Mouse (Mus musculus): ENCODE measurements around the gene Camk1. TPM values are rescaled to one million over a fixed set of nuclear protein-coding genes. Genes with fewer than 3 reads are reported as not detected.

Camk1 gene
- total and polyA plus RNA-seq, 3 experiments, result 7.9 to 13.3 TPM; not detected in 1

GRCm38 (mm10) chr6:113386025-113386424 is 42.2 kb upstream of the Camk1 start:
- H3K9me3 ChIP-seq (replicated peaks; ENCODE audit: insufficient read depth, low read length), result no peaks in the 10 kb centered on the region
- H3K36me3 ChIP-seq (ENCODE audit: control insufficient read depth in 1 of 2, insufficient read depth in 2 of 2, low read length in 2 of 2), result peaks cover 2 to 52% of the 10 kb centered on the region in 2 experiments; a peak in 2 of 4 replicates
- no peaks in the 10 kb centered on the region for H3K27me3 ChIP-seq (ENCODE audit: control insufficient read depth in 1 of 2, insufficient read depth in 2 of 2, low read length in 2 of 2)
- no peaks in the 10 kb centered on the region for H3K4me1 ChIP-seq (ENCODE audit: control insufficient read depth in 1 of 2, insufficient read depth in 2 of 2, low read length in 2 of 2)
- no peak overlapping the region for H3K27ac ChIP-seq (ENCODE audit: control insufficient read depth, low read depth, low read length)
- TF ChIP-seq MAZ (IDR thresholded peaks at IDR 0.05; ENCODE audit: low read depth, low read length), result no peak
- no peak for TF ChIP-seq NELFE (IDR thresholded peaks at IDR 0.05; ENCODE audit: low read depth, low read length)
- TF ChIP-seq TBP (IDR thresholded peaks at IDR 0.05; ENCODE audit: low read depth, low read length), result no peak
- TF ChIP-seq ETS1 (IDR thresholded peaks at IDR 0.05; ENCODE audit: low read depth, low read length), result no peak
- no peak for TF ChIP-seq POLR2AphosphoS2 (IDR thresholded peaks at IDR 0.05; ENCODE audit: low read length)
- TF ChIP-seq ELF1 (IDR thresholded peaks at IDR 0.05; ENCODE audit: low read depth, low read length), result no peak
- no peak for TF ChIP-seq E2F4 (IDR thresholded peaks at IDR 0.05; ENCODE audit: borderline replicate concordance, low read depth, low read length)
- TF ChIP-seq MYC (IDR thresholded peaks at IDR 0.05; ENCODE audit: low read depth, low read length), result no peak
- no peak for TF ChIP-seq NRF1 (IDR thresholded peaks at IDR 0.05; ENCODE audit: insufficient read depth, low read depth, low read length, poor library complexity, severe bottlenecking)
- TF ChIP-seq RCOR1 (IDR thresholded peaks at IDR 0.05; ENCODE audit: low read depth, low read length), result no peak
- TF ChIP-seq POLR2AphosphoS5 (IDR thresholded peaks at IDR 0.05; ENCODE audit: borderline replicate concordance, low read depth, low read length), result no peak
- no peak for TF ChIP-seq CTCF (IDR thresholded peaks at IDR 0.05 in 2 of 3, conservative IDR thresholded peaks at IDR 0.05 in 1 of 3; ENCODE audit: control insufficient read depth in 1 of 3, insufficient read depth in 1 of 3, low read depth in 2 of 3, low read length in 3 of 3, poor library complexity in 1 of 3, severe bottlenecking in 1 of 3)
- no peak for TF ChIP-seq MXI1 (IDR thresholded peaks at IDR 0.05; ENCODE audit: low read depth, low read length)
- no peak for TF ChIP-seq ZKSCAN1 (IDR thresholded peaks at IDR 0.05; ENCODE audit: low read depth, low read length)
- TF ChIP-seq MAX (IDR thresholded peaks at IDR 0.05; ENCODE audit: low read length), result no peak
- no peak for TF ChIP-seq RAD21 (IDR thresholded peaks at IDR 0.05; ENCODE audit: low read depth, low read length)
- no peak for TF ChIP-seq SIN3A (IDR thresholded peaks at IDR 0.05; ENCODE audit: low read length)
- TF ChIP-seq EP300 (IDR thresholded peaks at IDR 0.05; ENCODE audit: low read depth in 1 of 2, low read length in 2 of 2), result no peak
- no peak overlapping the region for H3K9ac ChIP-seq (ENCODE audit: control insufficient read depth, low read depth, low read length, poor library complexity, severe bottlenecking)
- H3K79me2 ChIP-seq (ENCODE audit: control insufficient read depth, insufficient read depth, low read length, poor library complexity), result peaks cover 3% of the 10 kb centered on the region
- no peak for DNase-seq (ENCODE audit: low read depth, low spot score)
- H3K4me3 ChIP-seq (ENCODE audit: control insufficient read depth in 1 of 2, insufficient read depth in 1 of 2, low read depth in 2 of 2, low read length in 2 of 2), result no peak overlapping the region

GRCm38 (mm10) chr6:113385160-113385714 is 41.5 kb upstream of the Camk1 start:
- Histone ChIP-seq H3K27ac (ENCODE audit: control insufficient read depth, low read depth, low read length) (no peak overlapping the region), H3K4me1 (ENCODE audit: control insufficient read depth in 1 of 2, insufficient read depth in 2 of 2, low read length in 2 of 2) (no peaks in the 10 kb centered on the region)
- TF ChIP-seq HCFC1 (IDR thresholded peaks at IDR 0.05; ENCODE audit: low read depth, low read length) (no peak), TCF12 (IDR thresholded peaks at IDR 0.05; ENCODE audit: low read depth, low read length) (no peak), MYC (IDR thresholded peaks at IDR 0.05; ENCODE audit: low read depth, low read length) (no peak), ZKSCAN1 (IDR thresholded peaks at IDR 0.05; ENCODE audit: low read depth, low read length) (no peak), KAT2A (conservative IDR thresholded peaks at IDR 0.05; ENCODE audit: low read depth, low read length) (no peak), JUND (IDR thresholded peaks at IDR 0.05; ENCODE audit: low read depth, low read length) (no peak), ZC3H11A (IDR thresholded peaks at IDR 0.05; ENCODE audit: low read depth, low read length) (no peak), MYB (IDR thresholded peaks at IDR 0.05; ENCODE audit: low read depth, low read length) (no peak), CHD1 (IDR thresholded peaks at IDR 0.05; ENCODE audit: low read depth, low read length) (no peak), MAFK (IDR thresholded peaks at IDR 0.05; ENCODE audit: borderline replicate concordance, low read depth, low read length) (no peak), RAD21 (IDR thresholded peaks at IDR 0.05; ENCODE audit: low read depth, low read length) (no peak), MEF2A (IDR thresholded peaks at IDR 0.05; ENCODE audit: extremely low read depth, insufficient replicate concordance, low read depth, low read length, poor library complexity, severe bottlenecking) (no peak)

More at GRCm38 (mm10) chr6:113385160-113385714, 41.5 kb upstream of the Camk1 start:
- DNase-seq (ENCODE audit: low read depth, low spot score), result no peak
- peaks cover 8% of the 10 kb centered on the region for H3K79me2 ChIP-seq (ENCODE audit: control insufficient read depth, insufficient read depth, low read length, poor library complexity)
- H3K27me3 ChIP-seq (ENCODE audit: control insufficient read depth in 1 of 2, insufficient read depth in 2 of 2, low read length in 2 of 2), result no peaks in the 10 kb centered on the region
- no peaks in the 10 kb centered on the region for H3K9me3 ChIP-seq (replicated peaks; ENCODE audit: insufficient read depth, low read length)
- peaks cover 4 to 53% of the 10 kb centered on the region in 2 experiments for H3K36me3 ChIP-seq (ENCODE audit: control insufficient read depth in 1 of 2, insufficient read depth in 2 of 2, low read length in 2 of 2)
- H3K4me3 ChIP-seq (ENCODE audit: control insufficient read depth in 1 of 2, insufficient read depth in 1 of 2, low read depth in 2 of 2, low read length in 2 of 2), result no peak overlapping the region
- no peak overlapping the region for H3K9ac ChIP-seq (ENCODE audit: control insufficient read depth, low read depth, low read length, poor library complexity, severe bottlenecking)
